Mouse (Mus musculus) macrophage (primary cell): ENCODE results near the gene Gm2115. TPM values are rescaled to one million over a fixed set of nuclear protein-coding genes. Genes with fewer than 3 reads are reported as not detected.

ENCODE experiments used
- polyA plus RNA-seq: library from polyadenylated mRNA; stranded (reverse); fragments of 250-400 nt; gene quantifications from 3 replicates; pipeline ENCODE4 v1.2.4, GENCODE M21; 2018; ENCODE audit warnings: inconsistent platforms

Gene Gm2115
- polyA plus RNA-seq, 1 experiment from 2014 or later, result not detected

Other genes starting within 250 kb of the Gm2115 start
- 0.07 to 0.16 TPM (median 0.12 TPM) in 3 replicates for gene Arnt2, start 118.8 kb upstream of the Gm2115 start, polyA plus RNA-seq
- 1.2 to 3.5 TPM (median 1.3 TPM) in 3 replicates for gene Fah, start 77.8 kb downstream of the Gm2115 start, polyA plus RNA-seq
- 74.4 to 111 TPM (median 77.4 TPM) in 3 replicates for gene Zfand6, start 161.0 kb downstream of the Gm2115 start, polyA plus RNA-seq